Mouse (Mus musculus): ENCODE measurements around the gene Map3k21. TPM values are rescaled to one million over a fixed set of nuclear protein-coding genes. Genes with fewer than 3 reads are reported as not detected.

Map3k21 gene
- not detected for total RNA-seq (2023)

DNA sequence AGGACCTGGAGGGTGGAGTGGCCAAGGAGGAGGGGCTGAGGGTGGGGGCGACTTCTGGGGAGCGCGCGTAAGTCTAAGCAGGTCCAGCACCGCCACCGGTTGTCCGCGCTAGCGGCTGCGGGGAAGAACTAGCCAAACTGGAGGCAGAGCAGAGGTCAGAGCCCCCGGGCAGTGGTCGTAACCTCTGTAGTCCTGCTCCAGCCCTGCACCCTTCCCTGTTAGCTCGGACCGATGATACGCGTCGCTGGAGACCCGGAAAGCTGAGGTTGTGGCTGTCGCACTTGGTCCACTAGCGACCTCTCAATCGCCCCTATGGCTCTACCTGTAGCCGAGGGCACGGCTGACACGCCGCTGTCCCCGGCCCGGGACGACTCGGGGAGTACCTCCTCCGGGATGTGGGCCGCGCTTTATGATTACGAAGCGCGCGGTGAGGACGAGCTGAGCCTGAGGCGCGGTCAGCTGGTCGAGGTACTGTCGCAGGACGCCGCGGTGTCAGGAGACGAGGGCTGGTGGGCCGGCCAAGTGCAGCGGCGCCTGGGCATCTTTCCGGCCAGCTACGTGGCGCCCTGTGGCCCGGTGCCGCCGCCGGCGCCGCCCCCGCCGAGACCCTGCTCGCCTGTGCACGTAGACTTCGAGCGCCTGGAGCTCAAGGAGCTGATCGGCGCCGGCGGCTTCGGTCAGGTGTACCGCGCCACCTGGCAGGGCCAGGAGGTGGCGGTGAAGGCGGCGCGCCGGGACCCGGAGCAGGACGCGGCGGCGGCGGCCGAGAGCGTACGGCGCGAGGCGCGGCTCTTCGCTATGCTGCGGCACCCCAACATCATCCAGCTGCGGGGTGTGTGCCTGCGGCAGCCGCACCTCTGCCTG is at the start of gene Map3k21:
Map3k21 (plus strand) TSS at position 86 of the 864 bp plus-strand sequence.

DNA sequence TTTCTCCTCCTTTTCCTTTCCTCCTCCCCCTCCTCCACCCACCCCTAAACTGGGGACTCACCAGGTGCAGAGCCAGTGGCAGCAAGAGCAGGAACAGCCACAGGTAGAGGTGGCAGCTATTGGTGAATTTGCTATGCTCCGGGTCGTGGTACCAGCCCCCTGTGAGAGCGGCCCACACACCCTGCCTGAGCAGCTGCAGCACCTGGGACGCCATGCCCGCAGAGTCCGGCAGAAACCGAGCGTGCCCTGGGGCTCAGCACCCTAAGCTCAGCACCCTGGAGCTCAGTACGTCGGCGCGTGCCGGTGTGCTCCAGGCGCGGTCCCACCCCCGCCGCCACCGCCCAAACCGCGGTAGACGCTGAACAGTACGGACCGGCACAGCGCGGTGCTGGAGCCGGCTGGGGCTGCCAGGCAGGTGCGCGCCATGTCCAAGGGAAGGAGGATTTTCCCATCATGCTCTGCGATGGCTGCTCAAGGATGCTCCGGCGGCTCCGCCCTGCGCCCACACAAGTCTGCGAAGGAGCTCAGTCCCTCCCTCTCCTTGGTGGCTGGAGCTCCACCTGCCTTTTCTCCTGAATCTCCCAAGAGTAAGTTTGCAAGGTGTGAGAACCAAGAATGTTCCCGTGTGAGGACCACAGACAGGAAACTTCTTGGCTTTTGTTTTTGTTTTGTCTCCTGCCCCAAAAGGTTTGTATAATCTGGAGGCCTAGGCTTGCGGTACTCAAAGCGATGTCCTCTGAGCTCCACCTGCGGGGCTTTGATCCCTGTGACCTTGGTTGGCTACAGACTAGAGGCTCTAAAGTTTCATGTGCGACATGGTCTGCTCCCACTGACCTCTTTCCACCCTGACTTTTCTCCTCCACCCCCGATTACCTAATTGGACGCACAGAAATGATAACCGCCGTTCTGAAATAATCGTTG is 12.1 kb upstream of the Map3k21 start, which contains the start of gene Pcnx2:
Pcnx2 (minus strand) TSS at position 450 of the 921 bp plus-strand sequence.

DNA sequence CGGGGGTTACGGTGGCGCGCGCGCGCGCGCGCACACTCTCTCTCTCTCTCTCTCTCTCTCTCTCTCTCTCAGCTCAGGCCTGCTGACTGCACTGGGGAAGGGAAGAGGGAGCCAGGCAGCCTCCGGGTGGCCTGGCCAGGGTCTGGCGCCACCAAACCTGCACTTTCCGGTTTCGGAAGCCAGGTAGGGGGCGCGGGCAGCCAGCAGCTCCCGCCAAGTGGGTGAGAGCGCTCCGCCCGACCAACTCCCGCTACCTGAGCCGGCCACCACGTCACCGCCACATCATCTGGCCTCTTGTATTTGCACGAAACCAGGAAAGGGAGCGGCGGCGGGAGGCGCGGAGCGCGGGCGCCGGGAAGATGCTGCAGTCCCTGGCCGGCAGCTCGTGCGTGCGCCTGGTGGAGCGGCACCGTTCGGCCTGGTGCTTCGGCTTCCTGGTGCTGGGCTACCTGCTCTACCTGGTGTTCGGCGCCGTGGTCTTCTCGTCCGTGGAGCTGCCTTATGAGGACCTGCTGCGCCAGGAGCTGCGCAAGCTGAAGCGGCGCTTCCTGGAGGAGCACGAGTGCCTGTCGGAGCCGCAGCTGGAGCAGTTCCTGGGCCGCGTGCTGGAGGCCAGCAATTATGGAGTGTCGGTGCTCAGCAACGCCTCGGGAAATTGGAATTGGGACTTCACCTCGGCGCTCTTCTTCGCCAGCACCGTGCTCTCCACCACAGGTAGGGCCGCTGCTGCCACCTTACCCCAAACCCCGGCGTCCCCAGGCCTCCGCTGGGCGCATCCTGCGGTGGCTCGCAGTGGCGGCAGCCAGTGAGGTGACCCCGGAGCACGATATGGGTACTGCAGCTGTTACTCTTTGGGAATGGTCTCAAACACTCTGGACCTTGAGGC is 85.1 kb downstream of the Map3k21 start, which contains the start of gene Kcnk1:
Kcnk1 (plus strand) TSS at position 70 of the 886 bp plus-strand sequence.

Other genes starting within 250 kb of the Map3k21 start
- 1.7 TPM for gene Map10, start 240.6 kb upstream of the Map3k21 start, total RNA-seq (2023)
- gene Ntpcr, start 180.5 kb upstream of the Map3k21 start, total RNA-seq (2023): 16.2 TPM
- gene Pcnx2, start 12.1 kb upstream of the Map3k21 start, total RNA-seq (2023): not detected
- gene Kcnk1, start 84.7 kb downstream of the Map3k21 start, total RNA-seq (2023): not detected

Measured in CD4-positive naive resting alpha-beta T cell, adult 76 days (primary cell).